Mouse (Mus musculus) forelimb bud, embryonic 11.5 days (tissue): ENCODE data around the gene Gm9639.
"Not testable (repeated sequence)": the region's sequence is repeated elsewhere in the genome, so short reads cannot be mapped to it uniquely, and the experiment has no call there.

Experiments
- DNase-seq: peaks from one replicate; pipeline ENCODE4 v3.0.0-alpha.2; 2012; ENCODE audit warnings: low read depth, low spot score

The Gm9639 gene

DNA sequence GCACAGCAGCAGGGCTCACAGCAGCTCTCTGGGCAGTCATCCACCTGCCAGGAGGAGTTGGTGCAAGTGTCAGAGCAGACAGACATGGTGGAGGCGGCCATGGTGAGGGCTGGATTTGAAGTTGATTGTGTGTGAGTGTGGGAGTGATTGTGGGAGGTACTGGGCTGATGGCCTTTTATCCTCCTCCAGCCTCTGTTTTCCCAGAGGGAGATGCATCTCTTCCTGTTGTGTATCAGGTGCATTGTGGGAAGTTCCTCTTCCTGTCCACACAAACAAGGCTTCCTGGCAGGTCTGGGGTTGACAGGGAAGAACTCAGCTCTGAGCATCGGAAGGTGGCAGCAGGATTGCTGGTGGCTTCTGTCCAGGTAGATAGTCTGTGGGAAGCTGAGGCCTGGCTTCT lies at the start of gene Gm9639:
TSS of gene Gm9639 (minus strand) at position 101 of the 400 bp plus-strand sequence.
- no peak for DNase-seq

DNA sequence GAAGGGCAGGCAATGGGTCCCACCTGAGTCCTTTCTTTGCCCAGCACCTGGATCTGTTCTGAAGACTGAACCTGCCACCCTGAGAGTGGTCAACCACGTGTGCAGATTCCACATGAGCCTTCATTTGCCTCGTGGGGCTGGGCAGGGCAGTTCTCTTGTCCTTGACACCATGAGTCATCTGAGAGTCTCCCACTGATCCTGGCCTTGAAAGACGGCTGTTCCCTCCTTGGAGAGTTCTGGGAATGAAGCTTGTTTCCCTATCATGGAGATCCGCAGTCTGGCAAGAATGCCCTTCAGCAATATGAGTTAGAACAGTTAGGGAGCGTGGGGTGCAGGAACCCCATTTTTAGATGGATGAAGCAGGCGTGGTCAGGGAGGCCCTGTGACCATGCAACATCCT lies 44.1 kb upstream of the Gm9639 start:
- DNase-seq = no peak

DNA sequence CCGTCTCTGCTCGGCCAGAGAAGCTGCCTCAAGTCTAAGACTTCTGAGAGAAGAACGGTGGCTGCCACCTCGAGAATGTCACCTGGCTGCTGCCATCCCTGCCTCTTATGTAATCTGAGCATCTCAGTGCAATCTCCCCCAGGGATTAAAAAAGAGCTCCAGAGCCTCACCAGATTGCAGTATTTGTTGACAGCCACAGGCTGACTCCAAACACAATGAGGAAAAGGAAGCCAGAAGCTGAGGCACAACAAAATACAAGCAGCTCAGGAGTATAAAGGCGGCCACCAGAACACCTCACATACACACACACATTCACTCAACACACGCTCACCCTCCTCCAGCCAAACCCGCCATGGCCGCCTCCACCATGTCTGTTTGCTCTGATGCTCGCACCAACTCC lies 40.8 kb upstream of the Gm9639 start, which contains the start of gene Krtap10-10:
TSS of gene Krtap10-10 (plus strand) at position 301 of the 400 bp plus-strand sequence.
- no peak for DNase-seq

DNA sequence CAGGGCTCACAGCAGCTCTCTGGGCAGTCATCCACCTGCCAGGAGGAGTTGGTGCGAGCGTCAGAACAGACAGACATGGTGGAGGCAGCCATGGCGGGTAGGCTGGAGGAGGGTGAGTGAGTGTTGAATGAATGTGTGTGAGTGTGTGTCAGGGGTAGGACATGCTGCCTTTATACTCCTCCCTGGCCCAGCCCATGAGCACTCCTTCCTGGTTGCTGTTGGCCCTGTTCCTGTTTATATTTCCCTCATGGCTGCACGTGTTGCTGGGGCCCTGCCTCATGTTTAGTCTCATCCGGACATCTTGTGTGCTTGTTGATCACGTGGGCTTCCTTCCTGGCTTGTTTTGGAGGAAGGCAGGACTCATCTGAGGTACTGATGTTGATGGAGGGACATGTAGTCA lies 32.1 kb upstream of the Gm9639 start, which contains the start of gene Krtap10-4:
TSS of gene Krtap10-4 (minus strand) at position 145 of the 400 bp plus-strand sequence.
- no peak for DNase-seq

DNA sequence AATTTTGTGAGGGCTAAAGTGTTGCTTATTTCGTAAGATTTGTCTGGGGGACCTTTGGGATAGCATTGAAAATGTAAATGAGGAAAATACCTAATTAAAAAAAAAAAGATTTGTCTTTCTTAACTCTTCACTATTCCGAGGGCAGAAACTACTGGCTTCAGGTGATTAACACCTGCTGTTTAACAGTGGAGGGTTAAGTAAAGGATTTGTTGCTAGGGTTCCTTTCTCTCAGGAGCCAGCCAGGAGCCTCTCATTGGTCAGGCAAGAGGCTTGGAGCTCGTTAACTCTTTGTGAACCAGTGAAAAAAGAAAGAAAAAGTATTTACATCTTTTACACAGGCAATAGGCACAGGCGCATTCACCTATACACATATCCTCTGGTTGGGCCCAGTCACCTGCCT lies 24.3 kb upstream of the Gm9639 start:
- DNase-seq = no peak

DNA sequence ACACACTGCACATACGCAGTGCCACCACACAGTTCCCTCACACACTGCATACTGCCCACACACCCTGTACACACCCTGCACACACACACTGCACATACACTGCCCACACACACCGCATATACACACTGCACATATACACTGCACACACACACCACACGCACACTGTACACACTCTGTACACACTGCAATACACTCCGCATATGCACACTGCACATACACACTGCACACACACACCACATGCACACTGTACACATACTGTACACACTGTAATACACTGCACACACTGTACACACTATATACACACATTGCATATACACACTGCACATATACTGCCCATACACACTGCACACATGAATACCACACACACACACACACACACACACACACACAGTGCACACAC lies 23.6 kb upstream of the Gm9639 start:
- no peak for DNase-seq

DNA sequence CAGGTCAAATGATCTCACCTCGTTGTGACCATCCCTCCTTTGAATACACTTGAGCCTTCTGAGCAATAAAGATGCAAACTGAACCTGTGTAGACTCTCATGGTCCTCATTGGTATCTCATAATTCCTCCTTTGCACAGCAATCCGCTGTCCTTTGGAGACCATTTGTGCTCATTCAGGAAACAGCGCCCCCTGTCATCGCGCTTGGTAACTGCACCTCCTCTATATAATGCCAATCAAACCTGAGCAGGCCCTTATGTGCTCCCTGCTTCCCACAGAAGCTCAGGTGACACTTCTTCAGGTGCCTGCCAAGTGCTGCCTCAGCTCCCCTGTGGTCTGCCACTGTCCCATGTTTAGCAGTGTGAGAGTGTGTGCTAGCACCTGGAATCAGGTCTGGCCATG lies 20.6 kb upstream of the Gm9639 start:
- peak; percentile 37 for DNase-seq

DNA sequence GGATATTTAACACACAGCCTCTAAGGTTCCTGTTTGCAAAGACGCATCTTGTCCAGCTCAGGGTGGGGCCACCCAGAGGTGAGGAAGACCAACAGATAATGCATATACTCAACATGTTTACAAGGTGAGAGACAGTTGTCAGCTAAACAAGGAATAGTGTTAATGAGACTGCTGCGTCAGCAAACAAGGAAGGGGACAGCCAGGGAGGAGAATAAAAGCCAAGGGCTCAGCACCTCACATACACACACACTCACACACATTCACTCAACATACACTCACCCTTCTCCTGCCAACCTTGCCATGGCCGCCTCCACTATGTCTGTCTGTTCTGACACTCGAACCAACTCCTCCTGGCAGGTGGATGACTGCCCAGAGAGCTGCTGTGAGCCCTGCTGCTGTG lies 19.5 kb upstream of the Gm9639 start, which contains the start of gene Gm2696:
TSS of gene Gm2696 (plus strand) at position 301 of the 400 bp plus-strand sequence.
- DNase-seq = no peak

DNA sequence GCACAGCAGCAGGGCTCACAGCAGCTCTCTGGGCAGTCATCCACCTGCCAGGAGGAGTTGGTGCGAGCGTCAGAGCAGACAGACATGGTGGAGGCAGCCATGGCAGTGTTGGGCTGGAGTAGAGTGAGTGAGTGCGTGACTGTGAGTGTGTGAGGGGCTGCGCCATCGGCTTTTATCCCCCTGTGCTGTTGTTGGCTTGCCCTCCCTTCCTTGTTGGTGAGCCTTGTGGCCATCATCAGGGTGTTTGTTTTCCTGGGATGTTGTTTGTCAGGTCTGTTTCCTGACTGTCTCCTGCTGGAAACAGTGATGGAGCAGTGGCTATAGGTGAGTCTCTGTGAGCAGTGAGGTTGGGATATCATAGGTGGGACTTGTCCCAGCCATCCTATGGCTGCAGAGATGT lies 16.9 kb upstream of the Gm9639 start, which contains the start of gene Gm9507:
TSS of gene Gm9507 (minus strand) at position 101 of the 400 bp plus-strand sequence.
- DNase-seq = no peak

DNA sequence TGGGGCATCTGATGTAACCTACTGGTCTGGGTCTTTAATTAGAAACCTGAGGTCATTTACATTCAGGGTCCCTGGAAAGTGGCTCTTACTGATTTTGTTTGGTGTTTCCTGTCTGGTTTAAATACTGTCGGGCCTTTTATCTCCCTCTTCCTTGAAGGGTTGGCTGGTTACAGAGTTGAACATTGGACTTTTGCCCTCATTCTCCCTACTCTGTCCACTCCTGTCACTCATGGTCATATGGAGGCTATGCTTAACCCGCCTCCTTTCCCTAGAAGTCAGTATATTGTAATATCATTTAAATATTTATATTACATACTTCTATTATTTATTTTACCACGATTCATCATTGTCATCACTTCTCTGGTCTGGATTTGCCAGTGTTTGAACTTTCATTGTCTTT lies 9.2 kb upstream of the Gm9639 start:
- no peak for DNase-seq

DNA sequence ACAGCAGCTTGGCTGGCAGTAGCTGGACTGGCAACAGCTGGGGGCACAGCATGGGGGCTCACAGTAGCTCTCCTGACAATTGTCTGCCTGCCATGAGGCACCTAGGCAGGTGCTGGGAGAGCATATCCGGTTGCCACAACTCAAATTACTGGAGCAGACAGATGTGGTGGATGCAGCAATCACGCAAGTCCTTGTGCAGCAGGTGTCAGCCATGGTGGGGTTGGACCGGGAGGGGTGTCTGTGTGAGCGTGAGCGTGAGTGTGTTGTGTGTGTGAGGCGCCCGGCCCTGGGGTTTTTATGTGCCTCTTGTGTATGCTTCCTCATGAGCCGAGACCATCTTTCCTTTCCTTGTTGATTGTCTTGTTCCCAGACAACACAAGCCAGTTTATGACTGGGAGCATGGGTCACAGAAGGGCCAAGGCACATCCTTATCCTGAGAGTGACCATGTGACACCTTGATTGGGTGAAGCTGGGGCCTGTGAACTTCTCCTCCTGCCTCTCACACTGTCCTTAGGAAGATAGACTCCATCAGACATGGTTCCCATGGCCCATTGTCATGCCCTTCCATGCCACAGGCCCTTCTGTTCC lies 4.1 kb upstream of the Gm9639 start, which contains the start of gene Gm19668:
TSS of gene Gm19668 (minus strand) at position 213 of the 588 bp plus-strand sequence.
- DNase-seq = peak; percentile 9

DNA sequence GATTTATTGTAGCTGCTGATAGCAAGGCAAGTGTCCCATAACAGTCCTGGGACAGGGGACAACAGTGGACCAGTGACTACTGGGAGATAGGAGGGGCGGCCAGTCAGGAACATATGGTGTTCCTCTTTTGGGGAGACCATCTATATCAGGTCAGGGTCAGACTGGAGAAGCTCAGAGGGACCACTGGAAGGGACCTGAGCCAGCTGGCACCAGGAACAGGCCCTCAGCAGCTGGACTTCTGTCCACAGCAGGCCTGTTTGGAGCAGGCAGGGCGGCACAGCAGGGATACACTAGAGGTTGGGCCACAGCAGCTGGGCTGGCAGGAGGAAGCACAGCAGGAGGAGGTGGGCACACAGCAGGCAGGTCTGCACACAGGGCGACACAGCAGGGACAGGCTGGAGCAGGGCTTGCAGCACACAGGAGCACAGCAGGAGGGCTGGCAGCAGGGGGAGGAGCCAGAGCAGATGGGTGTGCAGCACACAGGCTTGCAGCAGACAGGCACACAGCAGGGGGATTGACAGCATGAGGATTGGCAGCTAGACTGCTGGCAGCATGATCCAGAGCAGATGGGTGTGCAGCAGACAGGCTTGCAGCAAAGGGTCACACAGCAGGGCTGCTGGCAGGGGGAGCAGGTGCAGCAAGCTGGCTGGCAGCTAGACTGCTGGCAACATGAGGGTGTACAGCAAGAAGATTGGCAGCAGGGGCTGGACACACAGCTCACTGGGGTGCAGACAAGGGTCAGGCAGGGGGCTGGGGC lies 3.5 kb upstream of the Gm9639 start:
- not testable (repeated sequence) for DNase-seq

DNA sequence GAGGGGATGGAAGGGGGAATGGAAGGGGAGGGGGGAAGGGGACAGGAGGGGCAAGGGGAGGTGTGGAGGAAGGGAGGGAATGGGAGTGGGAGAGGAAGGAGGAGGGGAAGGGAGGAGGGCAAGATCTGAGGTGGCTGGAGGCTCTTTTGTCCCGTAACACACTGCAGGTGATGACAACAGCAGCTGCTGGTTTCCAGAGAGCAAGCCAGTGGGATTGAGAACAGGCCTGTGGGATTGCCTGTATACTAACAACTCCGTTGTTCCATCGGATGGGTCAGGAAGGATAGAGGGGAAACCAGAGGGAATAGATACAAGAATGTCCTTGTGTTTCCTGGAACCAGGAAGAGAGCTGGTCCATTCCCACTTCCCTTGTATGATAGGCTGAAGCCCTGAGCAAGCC lies 2.8 kb upstream of the Gm9639 start:
- no peak for DNase-seq

DNA sequence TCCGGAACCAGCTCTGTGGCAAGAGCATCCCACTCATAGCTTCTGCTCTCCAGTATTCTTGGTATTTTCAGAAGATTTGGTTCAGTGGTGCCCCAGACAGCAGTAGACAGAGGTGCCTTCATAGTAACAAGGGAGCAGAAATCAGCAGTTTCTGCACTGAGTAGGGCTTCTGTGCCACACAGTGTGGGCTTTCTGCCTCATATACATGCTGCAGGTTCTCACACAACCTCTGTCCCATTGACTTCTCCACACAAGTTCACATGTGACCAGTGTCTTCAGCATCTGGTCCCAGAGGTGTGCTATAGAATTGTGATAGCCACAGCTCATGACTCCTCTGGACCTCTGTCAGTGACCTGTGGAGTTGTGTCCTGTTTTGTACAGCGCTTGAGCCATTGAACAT lies 6.3 kb downstream of the Gm9639 start:
- DNase-seq = no peak

DNA sequence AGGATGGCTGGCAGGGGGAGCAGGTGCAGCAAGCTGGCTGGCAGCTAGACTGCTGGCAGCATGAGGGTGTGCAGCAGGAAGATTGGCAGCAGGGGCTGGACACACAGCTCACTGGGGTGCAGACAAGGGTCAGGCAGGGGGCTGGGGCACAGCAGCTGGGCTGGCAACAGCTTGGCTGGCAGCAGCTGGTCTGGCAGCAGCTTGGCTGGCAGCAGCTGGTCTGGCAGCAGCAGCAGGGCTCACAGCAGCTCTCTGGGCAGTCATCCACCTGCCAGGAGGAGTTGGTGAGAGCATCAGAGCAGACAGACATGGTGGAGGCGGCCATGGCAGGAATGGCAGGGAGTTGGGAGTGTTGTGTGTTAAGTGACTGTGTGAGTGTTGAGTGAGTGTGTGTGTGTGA lies 7.0 kb downstream of the Gm9639 start, which contains the start of gene Gm7137:
TSS of gene Gm7137 (minus strand) at position 325 of the 400 bp plus-strand sequence.
- not testable (repeated sequence) for DNase-seq

DNA sequence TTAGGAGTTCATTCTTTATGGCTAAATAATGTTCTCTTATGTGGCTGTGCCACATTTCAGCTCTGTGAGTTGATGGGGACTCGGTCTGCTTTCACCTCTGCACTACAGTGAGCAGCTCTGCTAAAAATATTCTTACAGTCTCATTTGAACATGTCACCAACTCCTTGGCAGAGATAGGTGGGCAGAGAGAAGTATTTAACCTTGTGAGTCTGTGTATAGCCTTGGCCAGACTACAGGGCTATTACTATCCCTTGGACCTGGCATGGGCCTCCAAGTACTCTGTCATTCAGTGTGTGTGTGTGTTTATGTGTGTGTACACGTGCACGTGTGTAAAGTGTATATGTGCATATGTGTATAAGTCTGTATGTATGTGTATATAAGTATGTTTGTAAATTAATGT lies 11.5 kb downstream of the Gm9639 start:
- DNase-seq = not testable (repeated sequence)

DNA sequence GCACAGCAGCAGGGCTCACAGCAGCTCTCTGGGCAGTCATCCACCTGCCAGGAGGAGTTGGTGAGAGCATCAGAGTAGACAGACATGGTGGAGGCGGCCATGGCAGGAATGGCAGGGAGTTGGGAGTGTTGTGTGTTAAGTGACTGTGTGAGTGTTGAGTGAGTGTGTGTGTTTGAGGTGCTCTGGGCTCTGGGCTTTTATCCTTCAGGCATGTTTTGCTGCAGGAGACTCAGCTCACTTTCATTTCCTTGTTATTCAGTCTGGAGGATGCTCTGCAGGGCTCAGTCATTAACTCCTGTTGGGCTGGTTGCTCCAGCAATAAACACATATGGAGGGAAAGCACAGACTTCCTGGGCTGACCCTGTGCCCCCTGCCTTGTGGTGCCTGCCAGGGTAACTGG lies 12.4 kb downstream of the Gm9639 start, which contains the start of gene Gm3250:
TSS of gene Gm3250 (minus strand) at position 101 of the 400 bp plus-strand sequence.
- DNase-seq = not testable (repeated sequence)

DNA sequence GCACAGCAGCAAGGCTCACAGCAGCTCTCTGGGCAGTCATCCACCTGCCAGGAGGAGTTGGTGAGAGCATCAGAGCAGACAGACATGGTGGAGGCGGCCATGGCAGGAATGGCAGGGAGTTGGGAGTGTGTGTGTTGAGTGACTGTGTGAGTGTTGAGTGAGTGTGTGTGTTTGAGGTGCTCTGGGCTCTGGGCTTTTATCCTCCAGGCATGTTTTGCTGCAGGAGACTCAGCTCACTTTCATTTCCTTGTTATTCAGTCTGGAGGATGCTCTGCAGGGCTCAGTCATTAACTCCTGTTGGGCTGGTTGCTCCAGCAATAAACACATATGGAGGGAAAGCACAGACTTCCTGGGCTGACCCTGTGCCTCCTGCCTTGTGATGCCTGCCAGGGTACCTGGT lies 18.0 kb downstream of the Gm9639 start, which contains the start of gene Gm7138:
TSS of gene Gm7138 (minus strand) at position 101 of the 400 bp plus-strand sequence.
- not testable (repeated sequence) for DNase-seq

DNA sequence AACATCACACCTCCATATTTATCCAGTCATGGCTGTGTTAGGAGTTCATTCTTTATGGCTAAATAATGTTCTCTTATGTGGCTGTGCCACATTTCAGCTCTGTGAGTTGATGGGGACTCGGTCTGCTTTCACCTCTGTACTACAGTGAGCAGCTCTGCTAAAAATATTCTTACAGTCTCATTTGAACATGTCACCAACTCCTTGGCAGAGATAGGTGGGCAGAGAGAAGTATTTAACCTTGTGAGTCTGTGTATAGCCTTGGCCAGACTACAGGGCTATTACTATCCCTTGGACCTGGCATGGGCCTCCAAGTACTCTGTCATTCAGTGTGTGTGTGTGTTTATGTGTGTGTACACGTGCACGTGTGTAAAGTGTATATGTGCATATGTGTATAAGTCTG lies 22.7 kb downstream of the Gm9639 start:
- DNase-seq = not testable (repeated sequence)

DNA sequence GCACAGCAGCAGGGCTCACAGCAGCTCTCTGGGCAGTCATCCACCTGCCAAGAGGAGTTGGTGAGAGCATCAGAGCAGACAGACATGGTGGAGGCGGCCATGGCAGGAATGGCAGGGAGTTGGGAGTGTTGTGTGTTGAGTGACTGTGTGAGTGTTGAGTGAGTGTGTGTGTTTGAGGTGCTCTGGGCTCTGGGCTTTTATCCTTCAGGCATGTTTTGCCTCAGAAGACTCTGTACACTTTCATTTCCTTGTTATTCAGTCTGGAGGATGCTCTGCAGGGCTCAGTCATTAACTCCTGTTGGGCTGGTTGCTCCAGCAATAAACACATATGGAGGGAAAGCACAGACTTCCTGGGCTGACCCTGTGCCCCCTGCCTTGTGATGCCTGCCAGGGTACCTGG lies 23.7 kb downstream of the Gm9639 start, which contains the start of gene Gm3238:
TSS of gene Gm3238 (minus strand) at position 101 of the 400 bp plus-strand sequence.
- not testable (repeated sequence) for DNase-seq

DNA sequence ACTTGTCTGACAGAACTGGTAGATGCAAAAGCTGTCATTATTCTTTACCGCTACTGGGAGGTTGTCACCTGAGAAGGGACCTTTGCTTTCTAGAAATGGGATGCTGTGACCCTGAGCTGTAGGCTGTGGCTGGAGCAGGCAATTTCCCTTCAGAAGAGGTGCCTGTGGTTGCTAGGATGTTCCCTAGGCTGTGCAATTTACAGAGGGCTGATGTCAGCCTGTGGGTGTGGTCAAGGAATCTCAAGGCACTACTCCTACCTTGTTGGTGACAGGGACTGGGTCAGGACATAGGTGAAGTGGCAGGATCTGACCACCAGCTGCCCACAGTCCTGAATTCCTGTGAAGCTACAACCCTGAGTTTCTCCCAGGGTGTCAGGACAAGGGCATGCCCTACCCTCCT lies 25.1 kb downstream of the Gm9639 start:
- no peak for DNase-seq

DNA sequence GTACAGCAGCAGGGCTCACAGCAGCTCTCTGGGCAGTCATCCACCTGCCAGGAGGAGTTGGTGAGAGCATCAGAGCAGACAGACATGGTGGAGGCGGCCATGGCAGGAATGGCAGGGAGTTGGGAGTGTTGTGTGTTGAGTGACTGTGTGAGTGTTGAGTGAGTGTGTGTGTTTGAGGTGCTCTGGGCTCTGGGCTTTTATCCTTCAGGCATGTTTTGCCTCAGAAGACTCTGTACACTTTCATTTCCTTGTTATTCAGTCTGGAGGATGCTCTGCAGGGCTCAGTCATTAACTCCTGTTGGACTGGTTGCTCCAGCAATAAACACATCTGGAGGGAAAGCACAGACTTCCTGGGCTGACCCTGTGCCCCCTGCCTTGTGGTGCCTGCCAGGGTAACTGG lies 35.3 kb downstream of the Gm9639 start, which contains the start of gene Gm3233:
TSS of gene Gm3233 (minus strand) at position 101 of the 400 bp plus-strand sequence.
- DNase-seq = not testable (repeated sequence)
